24 mouse cellular contexts compared by ENCODE assay signal in genomic region chr4:34893479-34893878, GRCm38 (mm10). TPM values are rescaled to one million over a fixed set of nuclear protein-coding genes. Genes with fewer than 3 reads are reported as not detected.
"Had no signal": no experiment of that assay in that cellular context is flagged by ENCODE, and none has a peak within 500 bp of the region (broad histone marks: within the 10 kb centered on the region; RNA-seq: fewer than 3 reads in every experiment).

Gene Cga (plus strand): TSS chr4:34893779.

- H3K4me2 ChIP-seq: neural tube, embryonic 13.5 days; neural tube, embryonic 15.5 days; stomach, embryonic 15.5 days had no signal

- H3K4me1 ChIP-seq: neural tube, embryonic 13.5 days; neural tube, embryonic 15.5 days; stomach, embryonic 15.5 days had no signal

- H3K27me3 ChIP-seq: neural tube, embryonic 15.5 days; stomach, embryonic 15.5 days had no signal

- DNase-seq: retina, postnatal 1 day; right cerebral cortex, adult 18-20 months; right cerebral cortex, postnatal 14 days; right cerebral cortex, postnatal 25 days; right cerebral cortex, postnatal 4 days; spleen, adult 18-20 months; thymus, adult 18-20 months; thymus, adult 2 months; thymus, postnatal 14 days; thymus, postnatal 25 days; thymus, postnatal 36 days; thymus, postnatal 4 days had no signal

- H3K9me3 ChIP-seq: neural tube, embryonic 13.5 days; neural tube, embryonic 15.5 days; stomach, embryonic 15.5 days had no signal

- H3K4me3 ChIP-seq: neural tube, embryonic 13.5 days; neural tube, embryonic 15.5 days; stomach, embryonic 15.5 days had no signal

- H3K36me3 ChIP-seq: neural tube, embryonic 13.5 days; neural tube, embryonic 15.5 days; stomach, embryonic 15.5 days had no signal

- H3K9ac ChIP-seq: neural tube, embryonic 13.5 days; neural tube, embryonic 15.5 days; stomach, embryonic 15.5 days had no signal

- H3K27ac ChIP-seq: neural tube, embryonic 13.5 days; neural tube, embryonic 15.5 days; stomach, embryonic 15.5 days; stomach, postnatal 0 days had no signal

RNA-seq across cellular contexts. Expression of gene Cga, which starts in this region (rescaled TPM):
- total RNA-seq: neutrophil, adult 5-6 weeks had no signal
- polyA plus RNA-seq: neural tube, embryonic 14.5 days; small intestine, adult 2 months; spleen, adult 2 months; stomach, embryonic 14.5 days; stomach, embryonic 15.5 days; stomach, embryonic 16.5 days; testis, adult 2 months; urinary bladder, adult 2 months had no signal
